Mouse (Mus musculus): ENCODE results near the gene Accsl.

Gene Accsl

DNA sequence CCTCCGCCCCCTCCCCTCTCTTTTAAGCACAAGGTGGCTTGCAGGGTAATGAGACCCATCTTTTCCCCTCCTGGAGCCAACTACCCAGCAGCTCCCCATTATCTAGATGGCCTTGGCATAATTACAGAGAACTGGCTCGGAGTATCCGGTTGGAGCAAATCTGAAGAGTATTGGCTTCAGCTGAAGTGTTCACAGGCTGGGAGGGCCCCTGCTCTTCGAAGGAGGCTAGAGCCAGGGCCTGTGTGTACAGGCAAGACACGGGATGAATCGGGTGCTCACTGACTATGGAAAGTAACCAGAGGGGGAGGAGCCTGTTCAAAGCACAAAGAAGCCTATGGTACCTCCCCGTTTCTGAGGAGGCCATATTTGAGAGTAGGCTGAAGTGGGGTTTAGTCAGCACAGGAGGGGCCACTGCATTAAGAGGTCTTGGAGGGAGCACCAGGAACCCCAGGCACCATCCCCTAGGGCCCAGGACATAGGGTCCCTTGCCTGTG is at the start of gene Accsl:
Gene Accsl, minus strand, starts transcription at position 51 of the 494 bp plus-strand sequence.
- DNase-seq, result no peak

DNA sequence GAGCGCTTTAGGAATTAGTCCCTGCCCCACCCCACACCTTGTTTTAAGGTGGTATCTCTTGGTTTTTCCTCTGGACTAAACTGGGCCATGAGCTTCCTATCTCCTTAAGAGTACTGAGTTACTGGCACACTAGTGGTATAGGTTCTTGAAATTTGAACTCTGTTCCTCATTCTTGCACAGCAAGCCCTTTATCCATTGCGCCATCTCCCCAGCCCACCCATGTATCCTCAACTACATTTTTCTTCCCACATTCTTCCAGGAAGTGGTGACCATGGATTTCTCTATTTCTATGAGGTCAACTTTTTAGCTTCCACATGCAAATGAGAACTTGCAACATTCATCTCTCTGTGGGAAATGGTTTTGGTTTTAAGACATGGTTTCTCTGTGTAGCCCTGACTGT is 44.6 kb upstream of the Accsl start:
- no peak for DNase-seq

DNA sequence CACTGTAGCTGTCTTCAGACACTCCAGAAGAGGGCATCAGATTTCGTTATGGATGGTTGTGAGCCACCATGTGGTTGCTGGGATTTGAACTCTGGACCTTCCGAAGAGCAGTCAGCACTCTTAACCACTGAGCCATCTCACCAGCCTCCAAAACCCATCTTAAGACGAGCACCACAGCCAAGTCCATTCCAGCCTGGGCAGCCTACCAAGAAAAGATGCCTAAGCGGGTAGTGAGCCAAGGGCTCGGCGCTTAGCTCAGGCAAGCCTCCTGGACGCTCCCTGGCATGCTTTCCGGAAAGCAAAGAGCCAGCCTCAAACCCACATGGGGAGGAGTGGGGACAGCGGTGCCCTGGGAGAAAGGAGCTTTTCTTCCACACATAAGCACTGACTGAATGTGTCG is 43.0 kb upstream of the Accsl start:
- peak; percentile 69 for DNase-seq

DNA sequence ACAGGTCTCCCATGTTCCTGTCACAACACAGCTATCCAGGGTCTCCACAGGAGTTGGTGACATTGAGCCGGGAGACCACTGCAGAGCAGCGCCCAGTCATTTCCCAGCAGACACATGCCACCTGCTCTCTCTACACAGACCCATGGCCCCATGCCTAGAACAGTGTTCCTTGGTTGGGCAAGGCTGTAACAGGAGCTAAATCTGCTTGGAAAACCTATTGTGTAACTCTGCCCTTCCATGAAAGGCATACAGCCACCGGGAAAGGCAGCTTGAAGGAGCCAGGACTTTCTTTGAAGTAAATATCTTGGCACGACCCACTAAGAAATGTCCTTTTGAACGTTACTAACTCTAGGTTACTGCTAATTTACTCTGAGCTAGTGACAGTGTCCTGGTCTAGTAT is 40.8 kb upstream of the Accsl start:
- no peak for DNase-seq

DNA sequence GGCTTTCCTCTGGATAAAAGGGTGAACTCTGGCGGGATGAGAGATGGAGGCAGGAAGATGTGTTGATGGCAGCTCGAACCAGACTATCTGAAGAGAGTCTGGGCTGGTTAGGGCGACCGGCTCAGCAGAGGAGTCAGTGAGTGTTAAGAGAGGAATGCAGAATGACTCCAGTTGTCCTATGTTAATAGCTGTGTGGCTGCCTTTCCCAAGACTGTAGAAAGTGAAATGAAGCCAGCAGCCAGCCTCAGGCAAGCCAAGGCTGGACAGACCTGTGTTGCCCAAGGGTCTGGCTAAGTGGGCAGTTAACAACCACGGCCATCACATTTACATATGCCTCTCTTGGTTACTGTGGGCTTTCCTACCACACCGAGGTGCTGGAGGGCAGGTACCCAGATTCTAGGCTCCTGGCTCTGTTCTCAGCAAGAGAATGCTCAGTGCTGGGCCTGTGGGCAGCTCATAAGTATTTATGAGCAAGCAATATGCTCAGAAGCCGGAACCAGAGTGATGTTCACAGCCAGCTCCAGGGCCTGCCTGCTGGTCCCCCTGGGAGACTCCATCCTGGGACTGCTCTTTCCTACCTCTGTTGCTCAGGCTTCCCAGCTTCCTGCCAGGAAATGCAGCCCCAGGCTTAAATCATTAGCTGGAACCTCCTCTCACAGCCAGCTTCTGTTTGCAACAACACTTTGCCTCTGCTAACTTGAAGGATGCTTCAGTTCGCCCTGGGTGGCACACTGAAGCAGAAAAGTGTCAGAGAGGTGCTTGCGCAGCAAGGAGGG is 38.8 kb upstream of the Accsl start:
- DNase-seq, result no peak

DNA sequence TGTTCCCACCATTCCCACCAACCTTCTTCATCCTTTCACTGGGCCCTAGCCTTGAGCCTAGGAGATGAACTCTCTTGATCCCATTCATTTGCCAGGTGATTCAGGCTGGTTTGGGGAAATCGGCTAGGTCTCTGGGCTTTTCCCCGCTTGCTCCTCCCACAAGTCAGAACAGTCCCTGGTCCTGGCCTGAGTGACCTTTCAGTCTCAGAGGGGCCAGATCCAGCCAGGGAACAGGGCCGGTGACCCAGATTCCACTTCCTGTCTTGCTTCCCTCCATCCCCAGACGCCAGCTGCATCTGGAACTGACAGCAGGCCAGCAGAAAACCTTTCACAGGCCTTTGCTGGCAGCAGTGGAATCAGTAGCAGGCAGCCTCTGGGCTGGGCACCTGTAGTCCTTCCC is 37.4 kb upstream of the Accsl start:
- no peak for DNase-seq

DNA sequence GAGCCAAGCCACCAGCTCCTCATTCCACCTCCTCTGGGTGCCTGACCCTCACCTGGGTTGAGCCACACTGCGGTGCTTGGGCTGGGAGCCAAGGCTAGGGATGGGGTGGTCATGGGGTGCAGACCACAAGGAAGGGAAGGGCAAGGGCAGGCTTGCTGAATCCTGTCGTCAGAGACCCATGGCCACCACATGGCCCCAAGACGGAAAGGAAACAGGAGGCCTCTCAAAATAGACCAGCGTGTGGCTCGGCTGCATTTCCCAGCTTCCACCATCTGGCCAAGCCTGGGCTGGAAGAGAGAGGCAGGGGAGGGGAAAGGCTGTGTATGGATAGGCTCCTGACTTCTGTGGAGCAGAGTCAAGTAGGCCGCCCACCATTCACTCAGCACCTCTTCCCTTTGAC is 34.5 kb upstream of the Accsl start:
- DNase-seq, result peak; percentile 33

DNA sequence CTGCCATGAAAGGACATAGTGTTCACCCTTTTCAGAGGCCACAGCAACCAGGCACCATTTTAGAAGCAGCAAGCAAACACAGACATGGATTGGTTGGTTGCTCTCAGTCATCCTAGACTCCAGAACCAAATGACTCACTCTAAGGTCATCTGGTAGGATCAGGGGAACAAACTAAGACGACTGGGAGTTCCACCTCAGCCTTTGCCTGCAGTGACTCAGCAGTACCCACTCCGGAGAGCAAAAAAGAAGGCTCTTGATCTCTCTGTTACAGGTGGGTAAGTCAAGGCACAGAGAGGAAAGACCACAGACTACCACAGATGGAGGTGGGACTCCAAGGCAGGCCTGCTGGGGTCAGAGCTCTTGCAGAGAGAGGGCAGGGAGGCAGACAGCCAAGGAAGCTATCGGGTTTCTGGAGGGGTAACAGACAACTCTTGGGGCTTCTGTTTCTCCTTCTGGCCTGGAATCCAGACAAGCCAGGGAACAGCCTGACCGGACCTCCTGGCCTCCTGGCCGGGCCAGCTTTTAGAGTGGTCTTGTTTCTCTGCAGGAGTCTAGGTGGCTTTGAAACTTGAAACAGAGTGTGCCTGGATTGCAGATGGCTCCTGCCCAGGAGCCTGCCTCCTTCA is 33.8 kb upstream of the Accsl start:
- DNase-seq, result peak; percentile 14

DNA sequence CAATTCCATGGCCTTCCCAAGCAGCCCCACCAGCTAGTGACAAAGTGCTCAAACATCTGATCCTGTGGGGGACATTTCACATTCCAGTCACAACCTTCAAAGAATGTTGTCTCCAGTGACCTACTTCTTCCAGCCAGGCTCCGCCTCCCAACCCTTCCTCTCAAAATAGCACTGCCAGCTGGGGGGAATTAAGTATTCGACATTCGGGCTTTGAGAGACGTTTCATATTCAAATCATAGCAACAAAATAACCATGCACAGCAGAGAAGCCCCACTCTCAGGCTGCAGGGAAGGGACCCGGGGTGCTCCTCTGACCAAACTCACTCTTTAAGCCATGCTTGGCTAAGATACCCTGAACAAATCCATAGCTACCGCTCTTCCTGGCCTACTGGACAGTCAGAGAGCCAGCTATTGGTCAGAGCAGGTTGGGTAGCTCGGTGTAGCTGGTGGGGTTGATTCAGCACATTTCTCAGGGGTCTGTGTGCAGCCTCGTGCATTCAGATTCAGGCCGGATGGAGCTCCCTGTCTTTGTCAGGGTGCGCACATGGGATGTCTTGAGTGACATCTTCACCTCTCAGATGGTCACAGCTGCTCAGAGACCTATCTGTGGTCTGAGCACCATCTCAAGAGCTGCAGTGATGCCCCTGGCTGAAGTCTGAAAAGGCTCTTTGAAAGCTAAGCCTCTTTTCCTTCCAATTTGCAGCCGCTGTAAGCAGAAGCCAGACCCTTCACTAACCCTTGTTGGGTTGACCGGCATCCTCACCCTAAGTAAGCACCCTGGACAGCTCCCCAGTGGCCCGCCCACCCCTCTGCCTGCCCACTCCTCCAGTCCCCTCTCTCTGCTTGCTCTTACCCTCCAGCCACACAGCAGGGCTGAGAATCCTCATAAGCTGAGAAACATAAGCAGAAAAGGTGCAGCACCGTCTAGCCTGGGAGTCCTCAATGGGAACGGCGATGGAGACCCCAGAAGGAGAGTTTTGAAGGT is 30.7 kb upstream of the Accsl start:
- DNase-seq, result peak; percentile 22

DNA sequence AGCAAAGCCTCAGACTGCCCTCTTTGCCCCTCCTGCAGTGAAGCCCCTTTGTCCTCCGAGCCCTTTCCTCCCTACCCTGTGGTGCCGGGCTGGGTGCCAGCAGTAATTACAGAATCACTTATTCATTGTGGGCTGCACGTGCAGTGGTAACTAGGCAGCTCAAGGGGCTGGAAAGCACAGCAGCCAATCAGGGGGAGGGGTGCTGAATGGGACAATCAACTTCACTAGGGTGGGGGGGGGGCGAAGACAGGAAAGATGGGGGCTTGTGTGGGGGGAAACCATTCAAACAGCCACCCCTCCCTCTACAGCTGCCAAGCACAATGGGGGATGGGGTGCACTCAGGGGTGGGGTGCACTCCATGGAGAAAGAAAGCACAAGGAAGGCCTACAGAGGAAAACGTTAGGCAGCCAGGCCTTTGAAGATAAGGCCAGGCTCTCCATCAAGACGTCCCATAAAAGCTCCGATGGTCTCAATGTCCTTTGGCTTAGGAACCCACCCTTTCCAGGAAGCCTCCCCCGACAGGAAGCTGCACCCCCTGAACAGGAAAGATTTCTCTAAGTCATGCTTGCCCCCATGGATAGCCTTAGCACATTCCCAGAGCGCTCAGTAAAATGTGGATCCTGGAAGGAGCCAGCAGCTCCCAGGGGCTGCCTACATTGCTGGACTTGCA is 22.8 kb upstream of the Accsl start:
- DNase-seq, result peak; percentile 16

DNA sequence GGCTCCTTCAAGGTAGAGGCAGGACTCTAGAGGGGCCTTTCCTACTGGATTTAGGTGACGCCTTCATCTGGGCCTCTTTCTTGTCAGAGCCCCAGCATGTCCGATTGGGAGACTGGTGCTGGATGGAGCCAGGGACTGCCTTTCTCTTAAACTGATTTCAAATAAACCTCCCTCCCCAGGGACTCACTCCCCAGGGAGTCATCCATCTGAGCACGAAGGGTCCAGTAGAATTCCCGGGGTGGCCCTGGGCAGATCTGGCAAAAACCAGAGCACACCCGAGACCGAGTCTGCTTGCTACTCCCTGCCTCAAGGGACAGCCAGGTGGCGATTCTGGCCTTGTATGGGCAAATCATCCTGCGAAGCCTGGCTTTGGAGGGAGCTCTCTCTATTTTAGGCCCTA is 21.2 kb upstream of the Accsl start:
- DNase-seq, result no peak

DNA sequence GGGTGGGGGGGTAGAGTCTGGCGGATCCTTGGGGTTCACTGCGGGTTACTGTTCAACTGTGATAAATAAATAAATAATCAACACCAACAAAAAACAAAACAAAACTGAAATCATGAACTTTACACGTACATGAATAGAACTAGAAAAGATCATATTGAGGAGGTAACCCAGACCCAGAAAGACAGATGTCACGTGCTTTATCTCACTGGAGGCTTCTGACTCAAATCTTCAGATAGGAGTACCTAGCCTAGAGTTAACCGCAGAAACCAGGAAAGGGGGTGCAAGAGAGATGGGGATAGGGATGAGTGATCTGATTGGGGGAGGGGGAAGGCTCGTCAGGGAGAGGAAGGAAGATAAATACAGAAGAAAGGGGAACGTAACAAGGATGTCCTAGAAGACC is 20.1 kb upstream of the Accsl start:
- no peak for DNase-seq

DNA sequence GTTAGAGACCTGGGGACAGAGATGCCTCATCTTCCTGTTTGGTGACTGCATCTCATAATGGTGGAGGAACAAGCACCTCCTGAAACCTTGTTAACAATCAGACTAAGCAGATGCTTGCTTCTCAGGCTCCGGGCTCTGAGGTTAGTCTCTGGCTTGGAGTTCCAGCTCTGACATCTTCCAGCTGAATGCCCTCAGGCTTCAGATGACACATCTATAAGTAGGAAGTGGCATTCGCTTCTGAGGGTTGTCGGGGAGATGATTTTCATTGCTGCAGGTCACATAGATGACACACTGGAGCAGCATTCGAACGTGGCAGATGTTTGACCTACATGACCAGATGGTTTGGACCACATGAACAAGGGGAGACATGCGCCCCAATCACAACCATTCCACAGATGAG is 19.4 kb upstream of the Accsl start:
- no peak for DNase-seq

DNA sequence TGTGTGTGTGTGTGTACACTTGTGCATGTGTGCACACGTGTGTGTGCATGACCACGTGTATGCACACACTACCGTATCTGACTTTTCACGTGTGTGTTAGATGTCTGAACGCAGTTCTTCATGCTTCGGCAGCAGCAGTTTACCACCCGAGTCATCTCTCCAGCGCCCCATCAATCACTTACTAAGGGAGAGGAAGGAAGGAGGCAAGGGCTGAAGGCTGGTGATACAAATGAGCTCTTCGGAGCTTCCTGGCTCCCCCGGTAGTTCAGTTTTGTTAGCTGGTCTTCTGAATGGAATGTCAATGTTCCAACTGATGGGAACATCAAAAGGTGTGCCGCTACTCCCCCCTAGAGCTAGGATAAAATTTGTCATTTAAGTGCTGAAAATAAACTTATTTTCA is 18.3 kb upstream of the Accsl start:
- no peak for DNase-seq

DNA sequence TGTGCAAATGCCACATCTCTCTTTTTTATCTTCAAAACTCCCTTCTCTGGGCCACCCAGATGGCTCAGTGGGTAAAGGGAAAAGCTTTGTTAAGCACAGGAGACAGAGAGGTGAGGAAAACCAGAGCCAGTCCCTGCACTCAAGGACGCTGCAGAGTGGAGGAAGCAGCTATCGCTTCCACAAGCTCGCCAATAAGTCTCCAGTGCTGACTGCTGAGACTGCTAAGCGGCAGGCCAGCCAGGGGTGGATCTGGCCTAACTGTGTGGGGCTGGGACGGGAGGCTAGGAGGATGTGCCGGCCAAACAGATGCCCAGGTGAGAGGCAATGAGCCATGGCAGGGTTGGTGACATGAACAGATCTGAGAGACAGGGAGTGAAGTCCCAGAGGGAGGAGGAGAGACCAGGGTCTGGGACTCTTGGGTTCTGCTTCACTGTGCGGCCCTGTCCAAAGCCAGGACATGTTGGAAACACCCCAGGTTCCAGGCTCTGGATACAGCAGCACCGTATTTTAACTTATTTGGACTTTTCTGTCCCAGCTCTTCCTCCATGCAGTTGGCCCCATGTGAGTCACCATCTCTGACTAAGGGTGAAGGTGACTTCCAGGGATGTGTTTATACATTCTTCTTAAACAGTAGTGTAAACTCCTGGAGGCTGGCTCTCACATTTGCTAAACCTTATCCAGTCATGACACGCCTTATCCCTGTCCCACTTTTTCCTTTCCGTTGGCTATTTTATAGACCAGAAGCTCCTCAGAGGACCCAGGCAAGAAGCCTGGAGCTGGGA is 17.2 kb upstream of the Accsl start:
- no peak for DNase-seq

DNA sequence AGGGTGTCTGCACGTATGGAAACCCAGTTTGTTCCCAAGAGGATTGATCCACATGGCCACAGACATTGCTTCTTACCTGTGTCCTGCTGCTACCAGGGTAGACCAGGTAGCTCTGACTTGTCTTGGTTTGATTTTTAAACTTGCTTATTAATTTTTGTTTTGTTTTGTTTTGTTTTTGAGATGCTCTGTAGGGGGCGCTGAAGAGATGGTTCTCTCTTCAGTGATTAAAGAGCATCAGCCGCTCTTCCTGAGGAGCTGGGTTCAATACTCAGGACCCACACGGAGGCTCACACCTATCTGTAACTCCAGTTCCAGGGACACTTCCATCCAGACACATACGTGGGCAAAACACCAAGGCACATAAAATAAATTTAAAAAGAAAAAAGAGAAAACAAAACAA is 14.1 kb upstream of the Accsl start:
- DNase-seq, result no peak

DNA sequence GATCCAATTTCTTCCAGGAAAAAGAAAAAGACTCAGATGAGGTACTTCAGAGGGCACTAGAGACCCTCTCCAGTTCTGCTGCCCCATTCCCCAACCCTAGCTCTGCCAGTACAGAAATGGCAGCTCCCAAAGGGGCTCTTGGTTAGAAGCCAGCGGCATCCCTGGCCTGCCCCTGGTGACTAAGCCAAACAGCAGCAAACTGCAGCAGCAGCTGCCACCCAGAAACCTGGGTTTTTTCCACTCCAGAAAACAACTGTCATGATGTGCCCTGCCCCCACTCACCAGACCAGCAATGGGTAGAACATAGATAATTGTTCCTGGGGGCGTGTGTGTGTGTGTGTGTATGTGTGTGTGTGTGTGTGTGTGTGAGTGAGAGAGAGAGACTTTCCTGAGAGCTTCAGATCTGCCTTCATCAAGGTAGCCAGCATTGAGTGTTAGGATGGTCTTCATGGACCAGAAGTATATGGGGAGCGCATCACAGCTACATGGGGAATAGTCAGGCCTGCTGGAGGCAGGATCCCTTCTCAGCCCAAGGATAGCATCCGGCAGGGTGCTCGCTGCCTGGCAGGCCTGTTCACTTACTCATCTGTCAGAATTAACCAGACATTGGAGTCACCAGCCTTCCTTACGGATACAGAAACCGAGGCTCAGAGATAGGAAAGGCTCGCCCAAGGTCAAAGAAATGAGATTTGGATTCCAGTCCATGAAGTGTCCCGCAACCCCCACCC is 12.8 kb upstream of the Accsl start:
- DNase-seq, result no peak

DNA sequence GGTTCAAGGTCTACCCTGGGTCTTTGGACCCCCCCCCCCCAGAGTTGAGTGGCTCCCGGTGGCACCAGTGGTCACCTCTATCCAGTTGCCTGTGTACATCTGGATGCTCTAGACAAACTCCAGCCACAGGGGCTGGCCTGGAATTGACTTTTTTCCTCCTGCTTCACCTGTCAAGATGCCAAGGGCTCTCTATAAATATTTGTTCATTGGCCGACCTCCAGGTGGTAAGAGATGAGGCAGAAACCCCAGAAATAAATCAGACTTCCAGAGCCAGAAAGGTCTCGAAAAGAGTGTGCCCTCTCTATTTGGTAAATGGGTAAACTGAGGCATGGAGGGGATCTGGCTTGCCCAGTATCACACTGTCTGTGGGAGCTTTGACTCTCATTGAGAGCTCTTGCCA is 12.0 kb upstream of the Accsl start:
- DNase-seq, result no peak

DNA sequence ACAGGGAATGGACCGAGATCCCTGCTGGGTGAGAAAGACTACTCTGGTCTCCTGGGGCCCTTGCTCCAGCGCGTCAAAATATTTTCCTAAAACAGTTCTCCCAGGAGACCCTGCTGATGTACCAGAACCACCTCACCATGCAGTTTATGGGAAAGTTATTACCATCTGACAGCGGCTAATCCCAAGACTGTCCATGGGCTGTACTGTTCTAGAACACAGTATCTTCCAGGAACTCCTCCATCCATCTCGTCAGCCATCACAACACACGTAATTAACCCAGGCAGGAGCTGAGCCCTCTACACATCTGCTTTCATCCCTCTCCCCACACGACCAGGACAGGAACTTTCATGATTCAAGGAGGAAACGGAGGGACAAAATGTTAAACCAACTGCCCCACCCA is 11.5 kb upstream of the Accsl start:
- DNase-seq, result no peak

DNA sequence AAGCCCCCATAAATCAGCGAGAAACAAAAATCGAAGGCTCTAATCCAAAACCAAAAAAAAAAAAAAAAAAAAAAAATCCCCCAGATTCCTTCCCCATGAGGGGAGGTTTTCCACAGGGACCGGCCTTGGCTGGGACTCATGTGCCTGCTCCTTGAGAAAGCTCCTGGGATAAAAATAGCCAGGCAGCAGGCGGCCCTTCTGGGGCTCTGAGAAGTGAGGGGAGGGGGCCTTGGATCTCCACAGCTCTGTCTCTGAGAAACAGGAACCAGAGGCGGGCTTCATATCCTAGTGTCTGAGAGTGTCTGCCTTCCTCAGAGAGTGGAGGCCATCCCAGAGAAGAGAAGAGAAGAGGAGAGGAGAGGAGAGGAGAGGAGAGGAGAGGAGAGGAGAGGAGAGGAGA is 8.0 kb upstream of the Accsl start:
- no peak for DNase-seq

DNA sequence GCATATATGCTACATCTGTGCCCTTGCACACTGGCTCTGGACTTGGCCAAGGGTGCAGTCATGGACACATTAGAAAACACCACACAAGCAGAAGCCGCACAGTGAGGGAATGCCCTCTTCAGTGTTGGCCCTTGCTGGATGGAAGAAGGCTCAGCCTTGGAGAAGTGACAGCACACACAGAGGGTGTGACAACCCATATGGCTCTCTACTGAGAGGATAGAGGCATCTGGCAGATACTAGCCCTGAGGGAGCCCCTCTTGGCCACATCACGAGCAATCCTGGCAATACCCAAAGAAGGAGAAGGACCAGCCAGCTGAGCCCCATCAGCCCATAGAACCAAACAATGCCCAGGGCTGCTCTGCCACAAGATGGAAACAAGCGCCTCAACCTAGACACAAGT is 5.6 kb upstream of the Accsl start:
- DNase-seq, result no peak

DNA sequence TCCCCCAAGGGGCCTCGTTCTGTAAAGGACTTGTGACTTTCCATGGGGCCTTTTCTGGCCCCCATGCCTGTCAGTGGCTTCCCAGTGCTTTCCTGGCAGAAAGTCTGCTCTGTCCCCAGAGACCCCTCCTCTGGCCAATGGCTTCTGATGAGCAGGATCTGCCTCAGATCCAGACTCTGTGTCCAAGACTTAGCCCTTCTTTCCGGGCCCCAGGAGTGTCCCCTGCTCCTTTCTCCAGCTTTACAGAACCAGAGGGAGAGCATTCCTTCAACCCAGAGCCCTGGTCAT is 5.2 kb upstream of the Accsl start:
- DNase-seq, result no peak
